Mouse (Mus musculus): ENCODE measurements at regions not wholly inside any gene's neighbourhood (a gene's known extent, or its start where the extent isn't known, plus 50 kb on each side); places are given as distances from the start of the nearest gene placed in this dataset.

- no peak for TF ChIP-seq EP300 (optimal IDR thresholded peaks at IDR 0.05)
- TF ChIP-seq CTCF (IDR thresholded peaks at IDR 0.05; ENCODE audit: low read depth): no peak
Observed at GRCm38 (mm10) chr11:112197620-112198268, 584.3 kb upstream of the Sox9 start.
